Mouse (Mus musculus): ENCODE data around the gene Lhfpl2.

DNA sequence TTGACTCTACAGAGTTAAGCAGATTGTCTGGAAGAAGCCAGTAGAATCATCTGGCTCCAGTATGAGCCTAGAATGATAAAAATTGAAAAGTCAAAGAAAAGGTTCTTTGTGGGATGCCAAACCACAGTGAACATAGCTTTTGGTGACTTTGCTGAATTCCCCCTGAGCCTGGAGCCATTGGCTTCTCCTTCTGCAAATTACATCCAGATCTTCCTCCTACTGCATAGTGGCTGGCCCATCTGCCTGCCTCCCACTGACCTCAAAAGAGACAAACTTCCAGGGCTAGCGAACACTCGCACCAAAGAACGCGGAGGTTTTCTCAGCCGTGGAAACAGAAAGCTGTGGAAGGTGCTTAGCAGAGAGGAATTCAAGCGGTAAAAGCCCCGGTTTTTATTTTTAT, 49.4 kb downstream of the Lhfpl2 start:
- TF ChIP-seq CTCF (IDR thresholded peaks at IDR 0.05; ENCODE audit: control insufficient read depth, insufficient read depth, insufficient replicate concordance, low read depth, low read length): no peak
- no peak for TF ChIP-seq POLR2A (IDR thresholded peaks at IDR 0.05; ENCODE audit: control insufficient read depth, low read depth, low read length)

All from testis, adult 2 months (tissue).